Mouse (Mus musculus): Measurements from ENCODE around the gene Zfpl1. TPM values are rescaled to one million over a fixed set of nuclear protein-coding genes. Genes with fewer than 3 reads are reported as not detected.

The Zfpl1 gene
- polyA plus RNA-seq, 1 experiment from 2014 or later, result 61.5 TPM

DNA sequence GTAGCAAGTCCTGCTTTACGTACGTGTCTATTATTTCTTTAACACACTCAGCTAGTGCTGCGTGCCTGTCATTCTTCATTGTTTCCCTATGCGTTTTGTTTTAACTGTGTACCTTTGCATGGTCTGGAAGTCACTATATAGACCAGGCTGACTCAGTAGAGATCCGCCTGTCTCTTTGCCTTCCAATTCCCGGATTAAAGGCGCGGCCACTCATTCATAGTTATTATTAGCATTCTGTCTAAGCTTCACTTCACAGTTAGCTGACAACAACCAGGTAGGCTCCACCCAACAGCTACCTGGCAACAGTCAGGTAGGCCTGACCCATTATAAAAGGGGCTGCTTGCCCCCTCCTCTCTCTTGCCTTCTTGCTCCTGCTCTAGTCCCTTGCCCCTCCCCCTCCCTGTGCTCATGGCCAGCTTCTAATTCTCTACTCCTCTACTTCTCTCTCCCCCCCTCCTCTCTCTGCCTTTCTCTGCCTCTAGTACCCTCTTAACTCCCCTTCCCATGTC lies 34.0 kb upstream of the Zfpl1 start:
- H3K4me3 ChIP-seq (replicated peaks), result peak overlapping the region; percentile 85
- H3K4me1 ChIP-seq, result peaks cover 21% of the 10 kb centered on the region
- peaks cover 27% of the 10 kb centered on the region for H3K36me3 ChIP-seq
- H3K27ac ChIP-seq, result peak overlapping the region; percentile 99
- 1% methylated on average over 8 of the region's 8 CpGs for WGBS
- 0 out of 2 replicates have a peak, but pooled peaks have one; percentile 6 for ATAC-seq (ENCODE audit: insufficient read depth, low FRiP score, low read depth)
- H3K27me3 ChIP-seq (replicated peaks), result no peaks in the 10 kb centered on the region
- H3K9ac ChIP-seq, result peak overlapping the region; percentile 27; the same call in 1 of the 2 replicates
- H3K4me2 ChIP-seq, result peak overlapping the region; percentile 80
- H3K9me3 ChIP-seq, result no peaks in the 10 kb centered on the region

DNA sequence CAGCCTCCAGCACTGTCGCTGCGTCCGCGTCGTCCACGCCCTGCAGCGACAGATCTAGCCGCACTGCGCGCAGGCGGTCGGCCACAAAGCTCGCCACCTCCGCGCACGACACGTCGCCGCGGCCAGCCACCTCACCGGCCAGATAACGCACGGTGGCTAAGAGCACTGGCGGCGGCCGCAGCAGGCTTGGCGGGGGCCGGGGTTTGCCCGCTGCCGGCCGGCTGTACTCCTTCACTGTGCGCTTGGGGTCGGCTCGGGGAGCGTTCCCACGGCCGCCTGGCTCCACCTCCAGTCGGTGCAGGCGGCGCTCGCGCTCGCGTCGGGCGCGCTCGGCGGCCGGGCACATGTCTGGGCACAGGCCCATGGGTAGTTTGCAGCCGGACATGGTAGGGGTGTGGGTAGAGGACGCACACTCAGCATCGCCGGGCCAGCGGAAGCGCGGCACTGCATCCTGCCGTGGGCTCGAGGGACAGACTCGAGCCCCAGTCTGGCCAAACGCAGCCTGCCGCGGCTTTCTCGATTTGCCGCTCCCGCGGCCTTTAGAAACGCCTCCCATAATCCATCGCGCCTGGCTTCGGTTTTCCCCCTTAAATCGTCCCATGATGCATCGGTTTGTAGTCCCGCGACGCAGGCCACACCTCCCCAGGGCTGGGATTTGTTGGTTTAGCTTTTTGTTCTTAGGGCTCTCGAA lies 33.4 kb upstream of the Zfpl1 start, which contains the start of gene Sac3d1:
Gene Sac3d1 (minus strand): TSS at position 665 of the 691 bp plus-strand sequence.
- under 1% methylated on average over 77 of the region's 77 CpGs for WGBS
- no peaks in the 10 kb centered on the region for H3K27me3 ChIP-seq (replicated peaks)

DNA sequence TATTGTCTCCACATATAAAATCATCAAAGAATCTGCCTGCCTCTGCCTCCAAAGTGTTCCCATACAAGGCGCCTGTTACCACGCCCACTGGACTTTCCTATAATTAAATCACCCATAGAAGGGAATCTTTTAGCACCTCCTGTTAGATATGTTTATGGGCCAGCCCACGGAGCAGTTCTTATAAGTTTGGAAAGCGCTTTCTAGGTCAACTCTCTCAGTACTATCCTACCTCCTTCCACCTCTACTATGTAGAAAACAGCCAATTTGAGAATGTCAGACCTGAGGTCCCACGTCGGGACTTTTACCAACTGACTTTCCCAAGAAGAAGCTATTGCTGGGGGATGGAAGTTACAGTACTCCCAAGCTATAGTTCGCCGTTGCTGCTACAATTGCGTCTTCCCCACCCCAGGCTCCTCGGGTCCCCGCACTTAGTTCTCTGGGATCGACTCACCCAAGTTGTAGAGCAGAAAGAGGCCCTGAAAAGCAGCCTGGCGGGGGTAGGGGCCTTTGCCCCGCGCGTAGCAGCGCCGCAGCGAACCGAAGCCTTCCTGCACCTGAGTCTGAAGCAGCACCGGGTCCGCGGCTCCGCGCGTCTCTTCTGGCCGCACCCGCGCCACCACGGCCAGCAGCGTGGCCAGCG lies 32.7 kb upstream of the Zfpl1 start:
- peaks cover 21% of the 10 kb centered on the region for H3K4me1 ChIP-seq
- H3K36me3 ChIP-seq, result peaks cover 27% of the 10 kb centered on the region
- peak; percentile 2 for ATAC-seq (ENCODE audit: insufficient read depth, low FRiP score, low read depth)
- 4% methylated on average over 32 of the region's 32 CpGs for WGBS
- peak overlapping the region; percentile 99 for H3K27ac ChIP-seq
- H3K27me3 ChIP-seq (replicated peaks), result no peaks in the 10 kb centered on the region
- peak overlapping the region; percentile 80 for H3K4me2 ChIP-seq
- H3K9ac ChIP-seq, result peak overlapping the region; percentile 77
- peak overlapping the region; percentile 85 for H3K4me3 ChIP-seq (replicated peaks)
- H3K9me3 ChIP-seq, result no peaks in the 10 kb centered on the region

More for the DNA sequence above, 33.4 kb upstream of the Zfpl1 start, which contains the start of gene Sac3d1:
- ATAC-seq (ENCODE audit: insufficient read depth, low FRiP score, low read depth), result peak; percentile 82
- H3K9ac ChIP-seq, result peak within 1 kb of the TSS; percentile 77
- peaks cover 21% of the 10 kb centered on the region for H3K4me1 ChIP-seq
- H3K9me3 ChIP-seq, result no peaks in the 10 kb centered on the region
- peak within 1 kb of the TSS; percentile 85 for H3K4me3 ChIP-seq (replicated peaks)
- H3K4me2 ChIP-seq, result peak within 1 kb of the TSS; percentile 80
- H3K27ac ChIP-seq, result peak within 1 kb of the TSS; percentile 99
- peaks cover 27% of the 10 kb centered on the region for H3K36me3 ChIP-seq

DNA sequence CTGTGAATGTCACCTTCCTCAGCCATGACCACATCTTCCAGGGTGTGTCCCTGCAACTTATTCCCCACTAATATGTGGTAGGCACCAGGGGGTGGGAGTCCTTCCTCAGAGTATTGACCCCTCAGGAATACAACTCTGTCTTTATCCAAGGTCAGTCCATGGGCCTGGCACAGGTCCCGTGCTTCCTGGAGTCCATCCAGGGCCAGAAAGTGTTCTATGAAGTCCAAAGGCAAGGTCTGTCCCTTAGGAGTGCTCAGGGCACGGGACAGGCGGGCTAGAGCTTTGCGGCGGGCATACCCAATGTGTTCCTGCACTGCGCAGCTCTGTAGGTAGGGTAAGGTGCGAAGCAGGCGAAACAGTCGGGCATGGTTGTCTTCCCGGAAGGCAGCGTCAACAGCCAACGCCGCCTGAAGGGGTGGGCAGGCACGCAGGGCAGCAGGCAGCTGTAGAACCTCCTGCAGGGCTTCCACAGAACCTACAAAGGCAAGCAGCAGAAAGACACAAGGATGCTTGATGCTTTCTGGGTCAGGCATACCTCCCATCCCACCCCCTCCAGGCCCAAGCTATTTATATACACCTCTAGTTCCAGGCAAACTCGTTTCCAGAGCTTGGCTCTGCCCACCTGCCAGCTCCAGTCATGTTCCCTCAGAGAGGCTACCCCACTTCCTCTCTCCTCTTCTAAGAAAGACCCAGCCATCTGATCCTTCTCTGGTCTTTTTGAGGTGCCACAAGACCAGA lies 31.5 kb upstream of the Zfpl1 start:
- ATAC-seq (ENCODE audit: insufficient read depth, low FRiP score, low read depth), result no peak
- no peak overlapping the region for H3K9ac ChIP-seq
- H3K27ac ChIP-seq, result no peak overlapping the region
- peaks cover 21% of the 10 kb centered on the region for H3K4me1 ChIP-seq
- 89% methylated on average over 15 of the region's 15 CpGs for WGBS
- no peaks in the 10 kb centered on the region for H3K27me3 ChIP-seq (replicated peaks)
- peaks cover 27% of the 10 kb centered on the region for H3K36me3 ChIP-seq
- H3K9me3 ChIP-seq, result no peaks in the 10 kb centered on the region
- H3K4me3 ChIP-seq (replicated peaks), result no peak overlapping the region
- H3K4me2 ChIP-seq, result peak overlapping the region; percentile 80; the same call in 1 of the 2 replicates

DNA sequence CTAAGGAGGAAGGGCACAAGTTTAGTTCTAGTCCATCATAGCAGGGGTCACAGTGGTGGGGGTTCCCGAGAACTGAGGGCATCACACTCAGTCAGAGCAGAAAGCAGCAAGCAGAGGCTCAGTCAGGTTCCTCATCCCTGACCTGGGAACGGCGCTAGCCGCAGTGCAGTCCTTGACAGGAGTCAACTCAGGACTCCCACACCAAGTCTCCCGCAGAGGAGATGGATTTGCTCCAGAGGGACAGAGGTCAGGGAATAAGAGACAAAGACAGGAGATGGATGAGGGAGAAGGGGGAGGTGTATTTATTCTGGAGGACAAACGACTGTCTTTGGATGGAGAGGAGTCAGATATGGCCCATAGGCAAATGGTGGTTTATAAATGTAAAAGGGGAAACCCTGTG lies 28.4 kb upstream of the Zfpl1 start:
- H3K27me3 ChIP-seq (replicated peaks), result no peaks in the 10 kb centered on the region
- H3K36me3 ChIP-seq, result peaks cover 27% of the 10 kb centered on the region
- no peak overlapping the region for H3K4me3 ChIP-seq (replicated peaks)
- 42% methylated on average over 6 of the region's 6 CpGs for WGBS
- H3K9ac ChIP-seq, result no peak overlapping the region
- H3K4me2 ChIP-seq, result no peak overlapping the region
- no peak overlapping the region for H3K27ac ChIP-seq
- peaks cover 15% of the 10 kb centered on the region for H3K4me1 ChIP-seq
- H3K9me3 ChIP-seq, result no peaks in the 10 kb centered on the region
- ATAC-seq (ENCODE audit: insufficient read depth, low FRiP score, low read depth), result no peak

DNA sequence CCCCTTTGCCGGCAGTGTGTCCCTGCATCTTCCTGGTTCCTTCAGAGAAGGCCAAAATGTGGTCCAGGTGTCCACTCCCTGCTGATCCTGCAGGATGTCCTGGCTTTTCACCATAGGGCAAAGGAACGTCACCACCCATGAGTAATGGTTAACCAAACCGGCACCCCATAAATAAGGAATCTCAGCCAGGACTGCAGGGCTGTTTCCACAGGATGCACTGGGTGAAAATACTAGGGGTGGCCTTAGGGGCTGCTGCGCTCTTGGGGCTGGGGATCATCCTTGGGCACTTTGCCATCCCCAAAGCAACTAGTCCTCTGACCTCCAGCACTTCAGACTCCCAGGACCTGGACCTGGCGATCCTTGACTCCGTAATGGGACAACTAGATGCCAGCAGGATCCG lies 20.8 kb upstream of the Zfpl1 start, which contains the start of gene Naaladl1:
Gene Naaladl1 (plus strand): TSS at position 197 of the 400 bp plus-strand sequence.
- no peak within 1 kb of the TSS for H3K9ac ChIP-seq
- no peak for ATAC-seq (ENCODE audit: insufficient read depth, low FRiP score, low read depth)
- WGBS, result 84% methylated on average over 7 of the region's 7 CpGs
- H3K4me2 ChIP-seq, result no peak within 1 kb of the TSS
- no peaks in the 10 kb centered on the region for H3K4me1 ChIP-seq
- no peaks in the 10 kb centered on the region for H3K27me3 ChIP-seq (replicated peaks)
- H3K27ac ChIP-seq, result no peak within 1 kb of the TSS
- no peaks in the 10 kb centered on the region for H3K9me3 ChIP-seq
- no peaks in the 10 kb centered on the region for H3K36me3 ChIP-seq
- no peak within 1 kb of the TSS for H3K4me3 ChIP-seq (replicated peaks)

DNA sequence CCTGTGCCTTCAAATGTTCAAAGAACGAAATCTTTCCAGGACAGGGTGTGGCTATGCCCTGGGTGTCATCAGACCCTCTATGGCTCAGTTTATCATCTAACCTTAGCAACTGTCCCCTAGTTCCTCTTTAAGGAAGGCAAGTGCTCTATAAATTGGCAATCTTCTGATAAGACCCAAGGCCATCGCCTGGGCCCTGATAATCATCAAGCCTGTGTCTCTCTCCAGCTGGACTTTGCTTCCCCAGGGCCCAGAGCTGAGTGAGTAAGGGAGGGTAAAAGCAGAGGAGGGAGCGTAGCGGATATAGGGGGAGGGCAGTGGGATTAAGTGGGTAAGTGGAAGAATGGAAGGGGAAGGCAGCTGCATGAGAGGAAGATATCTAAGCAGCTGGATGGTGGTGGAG lies 19.7 kb upstream of the Zfpl1 start:
- Histone ChIP-seq H3K9ac (no peak overlapping the region), H3K4me2 (no peak overlapping the region), H3K27me3 (replicated peaks) (no peaks in the 10 kb centered on the region), H3K27ac (no peak overlapping the region), H3K9me3 (no peaks in the 10 kb centered on the region), H3K4me3 (replicated peaks) (no peak overlapping the region), H3K4me1 (no peaks in the 10 kb centered on the region), H3K36me3 (no peaks in the 10 kb centered on the region)
- WGBS, result 65% methylated on average over 4 of the region's 4 CpGs
- ATAC-seq (ENCODE audit: insufficient read depth, low FRiP score, low read depth), result no peak

DNA sequence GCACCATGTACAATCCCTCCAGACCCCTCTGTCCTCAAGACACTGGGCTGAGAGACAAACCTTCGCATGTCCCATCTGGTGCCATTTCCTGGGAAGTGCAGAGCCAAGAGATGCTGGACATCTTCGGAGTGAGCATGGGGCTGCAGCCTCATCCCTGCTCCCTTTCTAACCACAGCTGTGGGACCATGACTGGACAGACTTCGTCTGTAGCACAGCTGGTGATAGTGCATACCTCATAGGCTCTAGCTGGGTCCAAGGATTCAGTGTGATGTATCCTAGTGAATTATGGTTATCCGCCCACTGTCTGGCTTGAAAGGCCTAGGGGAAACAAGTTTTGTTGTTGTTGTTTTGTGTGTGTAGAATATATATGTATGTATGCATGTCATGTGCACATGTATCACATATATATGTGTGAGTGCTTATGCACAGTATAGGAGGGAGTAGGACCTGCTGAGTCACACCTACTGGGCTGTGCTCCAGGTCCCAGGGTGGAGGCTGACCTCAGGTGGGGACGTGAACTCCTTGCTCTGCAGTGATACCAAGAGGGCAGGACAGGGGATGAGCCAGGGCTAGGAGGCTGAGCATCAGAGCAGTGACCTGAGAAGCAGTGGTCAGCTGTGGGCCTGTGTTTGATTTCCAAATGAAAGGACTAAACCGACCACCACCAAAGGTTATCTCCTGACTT lies 17.6 kb upstream of the Zfpl1 start:
- Histone ChIP-seq H3K9ac (no peak overlapping the region), H3K27me3 (replicated peaks) (no peaks in the 10 kb centered on the region), H3K36me3 (no peaks in the 10 kb centered on the region), H3K27ac (no peak overlapping the region), H3K4me2 (no peak overlapping the region), H3K9me3 (no peaks in the 10 kb centered on the region), H3K4me3 (replicated peaks) (no peak overlapping the region), H3K4me1 (no peaks in the 10 kb centered on the region)
- WGBS, result 71% methylated on average over 6 of the region's 6 CpGs
- ATAC-seq (ENCODE audit: insufficient read depth, low FRiP score, low read depth), result peak; percentile 63; the same call in 1 of the 2 replicates

DNA sequence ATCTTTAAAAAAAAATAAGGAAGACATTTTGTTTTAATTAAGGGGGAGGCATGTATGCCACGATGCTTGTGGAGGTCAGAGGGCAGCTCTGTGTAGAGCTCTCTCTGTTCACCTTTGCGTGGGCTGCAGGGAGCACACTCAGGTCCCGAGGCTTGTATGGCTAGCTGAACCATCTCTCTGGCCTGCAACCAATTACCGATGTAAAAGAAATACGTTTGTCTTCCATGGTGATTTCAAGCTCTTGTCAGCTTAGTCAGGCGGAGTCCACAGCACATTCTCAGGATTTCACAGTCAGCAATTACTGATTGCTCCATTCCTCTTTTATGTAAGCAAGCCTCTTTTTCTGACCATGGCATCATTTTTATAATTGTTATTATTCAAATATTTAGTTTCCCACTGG lies 16.4 kb upstream of the Zfpl1 start:
- Histone ChIP-seq H3K27ac (no peak overlapping the region), H3K36me3 (no peaks in the 10 kb centered on the region), H3K9me3 (no peaks in the 10 kb centered on the region), H3K4me1 (no peaks in the 10 kb centered on the region), H3K27me3 (replicated peaks) (no peaks in the 10 kb centered on the region), H3K9ac (no peak overlapping the region), H3K4me2 (no peak overlapping the region), H3K4me3 (replicated peaks) (no peak overlapping the region)
- 64% methylated on average over 6 of the region's 6 CpGs for WGBS
- ATAC-seq (ENCODE audit: insufficient read depth, low FRiP score, low read depth), result no peak

DNA sequence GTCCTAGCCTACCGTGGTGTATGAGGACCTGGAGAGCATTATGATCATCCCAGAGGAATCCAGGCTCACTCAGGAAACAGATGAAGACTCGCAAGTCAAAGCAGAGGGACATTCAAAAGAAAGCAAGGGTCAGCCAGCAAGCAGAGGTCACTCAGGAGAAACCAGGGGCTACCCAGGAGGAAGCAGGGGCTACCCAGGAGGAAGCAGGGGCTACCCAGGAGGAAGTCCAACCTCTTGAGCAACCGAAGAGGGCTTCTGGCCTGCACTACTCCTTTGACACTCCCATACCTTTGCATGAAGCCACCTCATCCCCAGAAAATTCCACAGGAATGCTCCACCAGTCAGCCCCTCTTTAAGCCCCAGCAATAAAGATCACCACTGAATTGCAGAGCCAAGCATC lies 13.1 kb upstream of the Zfpl1 start:
- Histone ChIP-seq H3K27ac (no peak overlapping the region), H3K4me2 (no peak overlapping the region), H3K4me3 (replicated peaks) (no peak overlapping the region), H3K27me3 (replicated peaks) (no peaks in the 10 kb centered on the region), H3K4me1 (no peaks in the 10 kb centered on the region), H3K9ac (no peak overlapping the region), H3K36me3 (0 out of 2 replicates have a peak, but pooled peaks cover 8% of the 10 kb centered on the region), H3K9me3 (no peaks in the 10 kb centered on the region)
- 88% methylated on average over 3 of the region's 3 CpGs for WGBS
- ATAC-seq (ENCODE audit: insufficient read depth, low FRiP score, low read depth), result no peak

DNA sequence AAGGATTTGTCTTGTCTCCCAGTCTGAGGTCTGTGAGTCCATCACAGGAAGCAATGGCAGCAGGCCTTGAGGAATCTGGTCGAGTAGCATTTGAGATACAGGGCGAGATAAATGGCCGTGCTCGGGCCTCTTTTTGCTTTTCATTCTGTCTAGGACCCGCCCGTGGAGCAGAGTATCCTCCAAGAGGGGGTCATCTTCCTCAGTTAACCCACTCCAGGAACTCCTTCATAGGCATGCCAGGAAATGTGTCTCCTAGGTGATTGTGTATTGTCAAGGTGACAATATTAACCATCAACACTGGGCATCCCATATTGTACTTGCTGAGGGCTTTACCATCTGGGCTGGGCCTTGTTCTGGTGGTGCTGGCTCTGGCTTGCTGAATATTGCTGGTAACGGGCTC lies 9.4 kb upstream of the Zfpl1 start, which contains the start of gene AC131692.1:
Gene AC131692.1 (plus strand): TSS at position 301 of the 400 bp plus-strand sequence.
- Histone ChIP-seq H3K4me3 (replicated peaks) (no peak within 1 kb of the TSS), H3K9me3 (no peaks in the 10 kb centered on the region), H3K4me2 (no peak within 1 kb of the TSS), H3K4me1 (no peaks in the 10 kb centered on the region), H3K9ac (no peak within 1 kb of the TSS), H3K27ac (no peak within 1 kb of the TSS), H3K36me3 (peaks cover 25% of the 10 kb centered on the region; the same call in 1 of the 2 replicates), H3K27me3 (replicated peaks) (no peaks in the 10 kb centered on the region)
- WGBS, result 87% methylated on average over 7 of the region's 7 CpGs
- ATAC-seq (ENCODE audit: insufficient read depth, low FRiP score, low read depth), result no peak
